Mouse (Mus musculus): ENCODE measurements around the gene Gpc1. TPM values are rescaled to one million over a fixed set of nuclear protein-coding genes. Genes with fewer than 3 reads are reported as not detected.

The Gpc1 gene
- polyA plus RNA-seq, 1 experiment from 2014 or later = 57.2 TPM

- WGBS = 87% methylated on average over 5 of the region's 5 CpGs
Observed at GRCm38 (mm10) chr1:92799653-92800052, 31.8 kb upstream of the Gpc1 start.

DNA sequence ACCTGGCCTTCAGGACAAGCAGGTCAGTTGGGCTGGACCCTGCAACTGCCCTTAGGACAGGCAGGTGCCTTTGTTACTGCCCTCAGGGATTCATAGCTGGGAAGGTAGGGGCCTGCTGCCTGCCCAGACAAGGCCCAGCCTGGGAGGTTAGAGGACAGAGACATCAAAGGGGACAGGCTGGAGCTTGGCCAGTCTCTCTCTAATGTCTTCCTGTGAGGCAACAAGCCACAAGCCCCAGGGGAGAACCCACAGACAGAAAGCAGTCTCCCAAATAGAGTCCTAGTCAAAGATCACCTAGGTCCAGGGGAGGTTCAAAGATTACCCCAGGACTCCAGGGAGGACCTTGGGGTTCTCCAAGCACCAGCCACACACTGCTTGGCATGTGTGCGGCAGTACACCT, 29.1 kb upstream of the Gpc1 start:
- Histone ChIP-seq H3K36me3 (ENCODE audit: control insufficient read depth, insufficient read depth, low read length) (no peaks in the 10 kb centered on the region), H3K4me3 (ENCODE audit: low read length) (no peak overlapping the region), H3K27ac (ENCODE audit: low read depth, low read length) (no peak overlapping the region), H3K4me2 (ENCODE audit: low read length) (no peak overlapping the region), H3K9ac (ENCODE audit: low read depth, low read length) (no peak overlapping the region), H3K4me1 (ENCODE audit: control insufficient read depth, insufficient read depth, low read depth, low read length) (no peaks in the 10 kb centered on the region), H3K9me3 (ENCODE audit: control insufficient read depth, low read length) (no peaks in the 10 kb centered on the region), H3K27me3 (replicated peaks; ENCODE audit: control insufficient read depth, insufficient read depth, low read length) (no peaks in the 10 kb centered on the region)
- WGBS = 94% methylated on average over 1 of the region's 1 CpGs
- ATAC-seq = no peak

More at GRCm38 (mm10) chr1:92799653-92800052, 31.8 kb upstream of the Gpc1 start:
- no peak for ATAC-seq
- no peaks in the 10 kb centered on the region for H3K9me3 ChIP-seq (ENCODE audit: control insufficient read depth, low read length)
- no peaks in the 10 kb centered on the region for H3K36me3 ChIP-seq (ENCODE audit: control insufficient read depth, insufficient read depth, low read length)
- H3K4me1 ChIP-seq (ENCODE audit: control insufficient read depth, insufficient read depth, low read depth, low read length) = no peaks in the 10 kb centered on the region
- H3K4me2 ChIP-seq (ENCODE audit: low read length) = no peak overlapping the region
- no peaks in the 10 kb centered on the region for H3K27me3 ChIP-seq (replicated peaks; ENCODE audit: control insufficient read depth, insufficient read depth, low read length)
- no peak overlapping the region for H3K9ac ChIP-seq (ENCODE audit: low read depth, low read length)
- no peak overlapping the region for H3K4me3 ChIP-seq (ENCODE audit: low read length)
- H3K27ac ChIP-seq (ENCODE audit: low read depth, low read length) = no peak overlapping the region

GRCm38 (mm10) chr1:92803376-92803775, 28.1 kb upstream of the Gpc1 start:
- no peaks in the 10 kb centered on the region for H3K36me3 ChIP-seq (ENCODE audit: control insufficient read depth, insufficient read depth, low read length)
- H3K9me3 ChIP-seq (ENCODE audit: control insufficient read depth, low read length) = no peaks in the 10 kb centered on the region
- no peak overlapping the region for H3K4me2 ChIP-seq (ENCODE audit: low read length)
- H3K27ac ChIP-seq (ENCODE audit: low read depth, low read length) = no peak overlapping the region
- no peak overlapping the region for H3K4me3 ChIP-seq (ENCODE audit: low read length)
- no peak for ATAC-seq
- H3K27me3 ChIP-seq (replicated peaks; ENCODE audit: control insufficient read depth, insufficient read depth, low read length) = no peaks in the 10 kb centered on the region
- WGBS = 89% methylated on average over 4 of the region's 4 CpGs
- no peak overlapping the region for H3K9ac ChIP-seq (ENCODE audit: low read depth, low read length)
- no peaks in the 10 kb centered on the region for H3K4me1 ChIP-seq (ENCODE audit: control insufficient read depth, insufficient read depth, low read depth, low read length)

- H3K9ac ChIP-seq (ENCODE audit: low read depth, low read length) = no peak overlapping the region
- H3K27me3 ChIP-seq (replicated peaks; ENCODE audit: control insufficient read depth, insufficient read depth, low read length) = no peaks in the 10 kb centered on the region
- no peak overlapping the region for H3K27ac ChIP-seq (ENCODE audit: low read depth, low read length)
- H3K4me2 ChIP-seq (ENCODE audit: low read length) = no peak overlapping the region
- no peak for ATAC-seq
- 79% methylated on average over 5 of the region's 5 CpGs for WGBS
- no peak overlapping the region for H3K4me3 ChIP-seq (ENCODE audit: low read length)
- no peaks in the 10 kb centered on the region for H3K4me1 ChIP-seq (ENCODE audit: control insufficient read depth, insufficient read depth, low read depth, low read length)
- H3K36me3 ChIP-seq (ENCODE audit: control insufficient read depth, insufficient read depth, low read length) = no peaks in the 10 kb centered on the region
- H3K9me3 ChIP-seq (ENCODE audit: control insufficient read depth, low read length) = peaks cover 5% of the 10 kb centered on the region; the same call in 1 of the 2 replicates
Observed at GRCm38 (mm10) chr1:92805181-92805580, 26.3 kb upstream of the Gpc1 start.

- no peak overlapping the region for H3K27ac ChIP-seq (ENCODE audit: low read depth, low read length)
- H3K36me3 ChIP-seq (ENCODE audit: control insufficient read depth, insufficient read depth, low read length) = no peaks in the 10 kb centered on the region
- H3K27me3 ChIP-seq (replicated peaks; ENCODE audit: control insufficient read depth, insufficient read depth, low read length) = no peaks in the 10 kb centered on the region
- 75% methylated on average over 2 of the region's 2 CpGs for WGBS
- H3K4me2 ChIP-seq (ENCODE audit: low read length) = no peak overlapping the region
- ATAC-seq = no peak
- H3K4me1 ChIP-seq (ENCODE audit: control insufficient read depth, insufficient read depth, low read depth, low read length) = no peaks in the 10 kb centered on the region
- no peak overlapping the region for H3K9ac ChIP-seq (ENCODE audit: low read depth, low read length)
- H3K4me3 ChIP-seq (ENCODE audit: low read length) = no peak overlapping the region
- H3K9me3 ChIP-seq (ENCODE audit: control insufficient read depth, low read length) = peaks cover 5% of the 10 kb centered on the region; the same call in 1 of the 2 replicates
Observed at GRCm38 (mm10) chr1:92805836-92806235, 25.6 kb upstream of the Gpc1 start.

DNA sequence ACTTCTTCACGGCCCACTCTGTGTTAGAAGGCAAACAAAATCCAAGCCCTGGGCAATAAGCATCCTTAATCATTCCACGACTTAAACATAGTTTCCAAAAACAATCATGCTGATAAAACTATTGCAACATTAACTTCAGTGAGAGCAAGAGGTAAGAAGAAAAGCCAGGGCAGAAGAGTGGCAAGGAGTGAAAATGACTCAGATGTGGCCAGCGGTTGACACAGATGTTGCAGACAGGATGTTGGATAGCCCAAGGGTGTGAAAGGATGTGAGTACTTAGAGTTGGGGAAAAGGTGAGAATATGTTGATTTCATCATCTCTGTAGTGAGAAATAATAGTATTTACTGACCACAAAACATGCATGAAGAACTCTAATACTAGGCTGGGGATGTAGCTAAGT, 24.7 kb upstream of the Gpc1 start:
- Histone ChIP-seq H3K27me3 (replicated peaks; ENCODE audit: control insufficient read depth, insufficient read depth, low read length) (no peaks in the 10 kb centered on the region), H3K9ac (ENCODE audit: low read depth, low read length) (no peak overlapping the region), H3K4me1 (ENCODE audit: control insufficient read depth, insufficient read depth, low read depth, low read length) (no peaks in the 10 kb centered on the region), H3K9me3 (ENCODE audit: control insufficient read depth, low read length) (peaks cover 5% of the 10 kb centered on the region; the same call in 1 of the 2 replicates), H3K36me3 (ENCODE audit: control insufficient read depth, insufficient read depth, low read length) (no peaks in the 10 kb centered on the region), H3K4me3 (ENCODE audit: low read length) (no peak overlapping the region), H3K4me2 (ENCODE audit: low read length) (no peak overlapping the region), H3K27ac (ENCODE audit: low read depth, low read length) (no peak overlapping the region)
- WGBS = 92% methylated on average over 3 of the region's 3 CpGs
- ATAC-seq = no peak

GRCm38 (mm10) chr1:92809621-92810020, 21.8 kb upstream of the Gpc1 start:
- no peaks in the 10 kb centered on the region for H3K27me3 ChIP-seq (replicated peaks; ENCODE audit: control insufficient read depth, insufficient read depth, low read length)
- ATAC-seq = no peak

GRCm38 (mm10) chr1:92814319-92814718, 17.1 kb upstream of the Gpc1 start:
- H3K4me3 ChIP-seq (ENCODE audit: low read length) = no peak overlapping the region
- no peaks in the 10 kb centered on the region for H3K27me3 ChIP-seq (replicated peaks; ENCODE audit: control insufficient read depth, insufficient read depth, low read length)
- H3K9ac ChIP-seq (ENCODE audit: low read depth, low read length) = no peak overlapping the region
- H3K27ac ChIP-seq (ENCODE audit: low read depth, low read length) = no peak overlapping the region
- H3K4me1 ChIP-seq (ENCODE audit: control insufficient read depth, insufficient read depth, low read depth, low read length) = no peaks in the 10 kb centered on the region
- ATAC-seq = no peak
- WGBS = 75% methylated on average over 5 of the region's 5 CpGs
- no peak overlapping the region for H3K4me2 ChIP-seq (ENCODE audit: low read length)
- peaks cover 3% of the 10 kb centered on the region; the same call in 1 of the 2 replicates for H3K9me3 ChIP-seq (ENCODE audit: control insufficient read depth, low read length)
- no peaks in the 10 kb centered on the region for H3K36me3 ChIP-seq (ENCODE audit: control insufficient read depth, insufficient read depth, low read length)

More at GRCm38 (mm10) chr1:92809621-92810020, 21.8 kb upstream of the Gpc1 start:
- H3K27ac ChIP-seq (ENCODE audit: low read depth, low read length) = no peak overlapping the region
- no peak overlapping the region for H3K4me3 ChIP-seq (ENCODE audit: low read length)
- no peaks in the 10 kb centered on the region for H3K4me1 ChIP-seq (ENCODE audit: control insufficient read depth, insufficient read depth, low read depth, low read length)
- H3K4me2 ChIP-seq (ENCODE audit: low read length) = no peak overlapping the region
- no peak overlapping the region for H3K9ac ChIP-seq (ENCODE audit: low read depth, low read length)
- peaks cover 5% of the 10 kb centered on the region; the same call in 1 of the 2 replicates for H3K9me3 ChIP-seq (ENCODE audit: control insufficient read depth, low read length)
- H3K36me3 ChIP-seq (ENCODE audit: control insufficient read depth, insufficient read depth, low read length) = no peaks in the 10 kb centered on the region
- 87% methylated on average over 4 of the region's 4 CpGs for WGBS

DNA sequence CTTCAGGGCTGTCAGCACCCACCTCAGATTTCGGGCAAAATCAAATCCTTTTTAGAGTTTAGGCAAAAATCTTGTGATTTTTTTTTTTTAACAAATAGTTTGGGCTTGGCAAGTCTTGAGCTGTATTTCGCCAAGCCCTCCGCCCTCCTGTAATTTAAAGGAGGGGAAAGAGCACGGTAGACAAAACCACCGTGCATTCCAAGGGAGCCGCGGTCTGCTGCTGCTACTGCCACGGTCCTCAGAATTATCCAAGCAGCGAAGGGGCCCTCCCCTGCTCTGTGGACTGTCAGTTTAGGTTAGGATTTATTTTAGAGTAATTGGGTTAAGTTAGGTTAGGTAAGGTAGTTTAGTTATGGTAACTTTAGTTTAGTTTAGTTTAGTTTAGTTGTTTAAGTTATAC, 16.3 kb upstream of the Gpc1 start:
- WGBS = 62% methylated on average over 9 of the region's 9 CpGs
- H3K4me2 ChIP-seq (ENCODE audit: low read length) = no peak overlapping the region

More for the DNA sequence above, 16.3 kb upstream of the Gpc1 start:
- H3K9me3 ChIP-seq (ENCODE audit: control insufficient read depth, low read length) = no peaks in the 10 kb centered on the region
- no peak for ATAC-seq
- no peaks in the 10 kb centered on the region for H3K36me3 ChIP-seq (ENCODE audit: control insufficient read depth, insufficient read depth, low read length)
- H3K27ac ChIP-seq (ENCODE audit: low read depth, low read length) = no peak overlapping the region
- H3K27me3 ChIP-seq (replicated peaks; ENCODE audit: control insufficient read depth, insufficient read depth, low read length) = no peaks in the 10 kb centered on the region
- no peak overlapping the region for H3K4me3 ChIP-seq (ENCODE audit: low read length)
- no peak overlapping the region for H3K9ac ChIP-seq (ENCODE audit: low read depth, low read length)
- H3K4me1 ChIP-seq (ENCODE audit: control insufficient read depth, insufficient read depth, low read depth, low read length) = no peaks in the 10 kb centered on the region
